Mouse (Mus musculus): ENCODE results near the gene Itga3.

Gene Itga3

DNA sequence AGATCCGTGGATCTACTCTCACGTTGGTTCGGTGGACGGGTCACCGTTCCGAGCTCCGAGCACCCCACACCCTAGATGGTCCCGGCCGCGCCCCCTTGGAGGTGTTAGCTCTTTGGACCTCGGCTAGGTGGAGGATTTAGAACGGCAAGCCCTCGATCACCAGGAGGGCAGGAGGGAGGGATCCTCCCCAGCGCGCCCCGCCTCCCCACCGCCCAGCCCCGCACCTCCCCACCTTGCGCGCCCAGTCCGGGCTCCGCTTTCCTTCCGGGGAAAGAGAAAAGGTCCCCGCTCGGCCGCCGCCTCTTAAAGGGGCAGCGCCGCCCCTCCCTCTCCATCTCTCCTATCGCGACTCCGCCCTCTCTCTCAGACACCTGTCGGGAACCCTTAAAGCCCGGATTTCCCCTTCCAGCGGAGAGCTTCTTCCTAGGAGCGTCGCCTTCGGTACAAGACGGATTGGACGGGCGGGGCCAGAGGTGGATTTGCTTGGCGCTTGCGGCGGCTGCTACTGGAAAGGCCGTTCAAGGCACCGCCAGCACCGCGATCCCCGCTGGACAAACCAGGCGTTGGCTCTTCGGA lies at the start of gene Itga3:
Gene Itga3, minus strand, starts transcription at position 266 of the 576 bp plus-strand sequence.
- peak; percentile 69 for DNase-seq

DNA sequence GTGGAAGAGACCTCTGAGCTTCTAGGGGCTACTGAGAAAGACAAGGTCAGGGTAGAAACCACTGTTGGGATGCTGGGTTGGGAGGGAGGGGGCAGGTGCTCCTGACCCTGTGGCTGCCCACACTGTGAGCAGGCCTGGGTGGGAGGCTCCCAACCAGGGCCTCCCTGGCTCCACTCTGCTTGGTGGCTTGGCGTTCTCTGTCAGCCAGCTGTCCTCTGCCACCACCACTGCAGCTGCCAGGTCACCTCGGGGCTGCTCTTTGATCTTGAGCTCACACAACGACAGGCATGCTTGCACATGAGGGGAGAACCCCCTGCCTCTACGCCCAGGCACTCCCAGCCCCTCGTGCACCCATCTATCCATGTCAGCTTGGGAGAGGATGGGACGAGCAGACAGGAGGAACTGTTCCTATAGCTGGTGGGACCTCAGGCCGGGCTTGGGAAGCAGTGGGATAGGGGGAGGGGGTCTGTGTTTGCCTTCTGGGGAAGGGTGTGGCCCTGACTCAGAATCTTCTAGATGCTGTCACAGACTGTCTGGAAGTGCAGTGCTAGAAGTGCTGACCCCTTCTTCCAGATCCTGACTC lies 48.9 kb upstream of the Itga3 start:
- no peak for DNase-seq

DNA sequence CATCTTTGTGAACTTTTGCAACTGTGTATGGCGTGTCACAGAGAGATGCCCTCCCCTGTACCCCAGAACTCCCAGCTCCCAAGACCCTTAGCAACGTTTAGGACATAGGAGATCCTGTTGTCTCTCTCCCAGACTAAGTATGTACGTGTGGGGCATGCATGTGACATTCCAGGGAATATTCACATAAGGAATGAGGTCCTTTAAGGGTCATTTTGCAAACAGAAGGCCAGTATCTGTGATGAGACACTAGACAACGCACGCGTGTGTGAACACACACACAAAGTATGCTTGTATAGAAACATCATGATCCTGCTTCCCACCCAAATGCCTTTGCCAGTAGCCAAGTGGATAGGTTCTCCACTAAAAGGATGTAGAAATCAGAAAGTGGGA lies 45.5 kb upstream of the Itga3 start:
- no peak for DNase-seq

DNA sequence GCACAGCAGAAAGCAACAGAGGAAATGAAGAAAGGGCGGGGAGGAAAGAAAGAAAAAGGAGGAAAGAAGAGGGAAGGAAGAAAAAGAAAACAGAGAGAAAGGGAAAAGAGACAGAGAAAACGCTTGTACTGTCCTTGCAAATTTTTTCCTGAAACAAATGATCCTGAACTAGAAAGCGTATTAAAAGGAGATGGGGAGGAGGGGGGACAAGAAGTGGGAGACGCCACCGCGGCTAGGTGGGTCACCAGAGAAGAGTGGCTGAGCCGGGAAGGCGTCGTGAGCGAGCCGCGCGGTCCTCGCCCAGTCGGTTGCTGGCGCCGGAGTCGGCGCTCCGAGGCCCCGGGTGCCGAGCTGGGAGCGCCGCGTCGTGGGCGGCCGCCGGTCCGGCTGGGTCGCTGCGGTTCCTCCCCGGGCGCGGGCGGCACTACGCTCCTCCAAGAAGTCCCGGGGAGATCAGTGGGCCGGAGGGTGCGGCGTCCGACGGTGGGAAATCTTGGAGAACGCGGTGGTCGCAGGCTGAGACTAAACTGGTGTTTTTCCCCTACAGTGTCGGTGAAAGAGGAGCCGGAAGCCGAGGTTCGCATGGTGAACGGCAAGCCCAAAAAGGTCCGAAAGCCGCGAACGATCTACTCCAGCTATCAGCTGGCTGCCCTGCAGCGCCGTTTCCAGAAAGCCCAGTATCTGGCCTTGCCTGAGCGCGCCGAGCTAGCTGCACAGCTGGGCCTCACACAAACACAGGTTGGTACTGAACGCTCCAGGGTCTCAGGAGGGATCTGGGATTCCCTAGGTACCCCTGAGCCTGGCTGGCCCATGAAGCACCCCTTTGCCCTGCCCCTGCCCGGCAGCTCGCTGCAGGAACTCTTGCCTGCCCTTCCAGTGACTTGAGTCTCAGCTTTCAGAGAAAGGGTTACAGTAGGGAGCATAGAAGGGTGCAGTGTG lies 44.8 kb upstream of the Itga3 start:
- DNase-seq: no peak

DNA sequence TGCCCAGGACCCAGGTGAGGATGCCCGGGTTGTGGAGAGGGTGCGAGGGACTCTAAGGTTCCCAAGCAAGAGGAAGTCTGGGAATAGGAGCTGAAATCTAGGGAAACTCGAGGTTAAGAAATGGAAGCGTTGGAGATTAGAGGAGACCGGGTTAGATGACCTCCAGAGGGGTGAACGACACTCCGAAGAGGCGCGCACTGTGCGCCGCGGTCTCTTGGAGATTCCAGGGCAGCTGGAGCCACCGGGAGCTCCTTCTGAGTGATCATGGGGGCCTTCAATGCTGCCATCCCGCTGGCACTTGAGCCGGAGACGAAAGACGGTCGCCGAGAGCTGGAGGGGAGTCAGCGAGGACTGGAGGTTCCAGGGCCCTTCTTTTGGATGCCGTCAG lies 44.0 kb upstream of the Itga3 start:
- no peak for DNase-seq

DNA sequence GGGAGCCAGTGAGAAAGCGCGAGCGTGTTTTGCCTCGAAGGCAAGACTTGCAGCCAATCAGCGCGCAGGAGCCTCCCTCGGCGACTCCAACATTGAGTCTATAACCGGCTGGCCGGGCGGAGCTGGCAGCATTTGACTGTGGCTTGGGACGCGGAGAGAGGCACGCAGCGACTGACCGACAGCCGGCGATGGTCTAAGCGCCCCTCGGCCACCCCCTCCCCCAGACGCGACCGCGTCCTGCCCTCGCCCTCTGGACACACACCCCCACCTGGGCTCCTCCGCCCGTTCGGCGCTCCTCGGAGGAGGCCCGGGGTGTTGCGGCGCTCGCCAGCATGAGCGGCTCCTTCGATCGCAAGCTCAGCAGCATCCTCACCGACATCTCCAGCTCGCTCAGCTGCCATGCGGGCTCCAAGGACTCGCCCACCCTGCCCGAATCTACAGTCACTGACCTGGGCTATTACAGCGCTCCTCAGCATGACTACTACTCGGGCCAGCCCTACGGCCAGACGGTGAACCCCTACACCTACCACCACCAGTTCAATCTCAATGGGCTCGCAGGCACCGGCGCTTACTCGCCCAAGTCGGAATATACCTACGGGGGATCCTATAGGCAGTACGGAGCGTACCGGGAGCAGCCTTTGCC lies 43.5 kb upstream of the Itga3 start, which contains the start of gene Dlx3:
Gene Dlx3, plus strand, starts transcription at position 130 of the 643 bp plus-strand sequence.
- no peak for DNase-seq

DNA sequence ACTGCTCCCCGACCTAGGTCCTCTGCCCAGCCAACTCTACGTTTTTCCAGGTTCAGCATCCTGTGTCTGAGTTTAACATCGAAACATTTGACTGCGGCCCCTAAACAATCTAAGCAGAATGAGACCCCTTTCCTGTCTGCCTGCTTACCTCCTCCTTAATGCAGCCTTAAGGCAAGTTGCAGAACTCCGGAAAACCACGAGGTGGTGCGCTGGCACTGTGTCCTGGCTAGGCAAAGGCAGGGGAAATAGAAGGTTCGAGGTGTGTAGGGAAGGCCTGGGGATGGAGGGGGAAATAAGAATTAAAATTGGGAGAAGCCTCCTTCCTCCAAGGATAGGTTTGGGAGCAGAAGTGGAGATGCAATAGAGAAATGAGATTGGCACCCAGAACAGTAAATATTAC lies 41.9 kb upstream of the Itga3 start:
- DNase-seq: peak; percentile 79

DNA sequence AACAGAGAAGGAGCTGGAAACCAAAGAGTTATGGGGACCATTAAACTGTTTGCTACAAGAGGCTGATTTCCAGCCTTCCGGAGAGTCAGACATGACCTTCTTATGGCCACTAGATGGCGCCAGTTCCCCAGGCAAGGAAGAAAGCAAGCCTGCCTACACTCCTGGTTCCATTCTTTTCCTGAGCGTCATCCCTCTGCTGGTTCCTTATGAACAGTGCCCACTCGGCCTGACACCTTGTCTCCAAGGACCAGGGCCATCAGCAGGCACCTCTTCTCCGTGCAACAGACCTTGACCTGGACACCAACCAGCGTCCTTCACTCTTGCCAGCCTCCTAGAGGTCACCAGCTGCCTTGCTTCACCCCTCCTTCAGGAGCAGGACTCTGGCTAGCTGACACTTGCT lies 40.4 kb upstream of the Itga3 start:
- DNase-seq: peak; percentile 53

DNA sequence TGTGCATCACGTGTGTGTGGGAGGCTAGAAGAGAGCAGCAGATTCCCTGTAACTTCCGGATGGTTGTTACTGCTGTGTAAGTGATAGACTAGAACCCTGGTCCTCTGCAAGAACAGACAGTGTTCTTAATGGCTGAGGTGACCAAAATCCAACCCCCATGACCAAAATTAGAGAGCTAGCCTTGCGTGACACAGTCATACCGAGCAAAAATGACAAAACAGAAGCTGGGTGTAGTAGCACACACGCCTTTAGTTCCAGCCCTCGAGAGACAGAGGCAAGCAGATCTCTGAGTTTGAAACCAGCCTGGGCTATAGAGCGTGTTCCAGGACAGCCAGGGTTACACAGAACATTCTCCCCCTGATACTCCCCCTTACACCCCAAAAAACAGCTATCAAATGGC lies 33.5 kb upstream of the Itga3 start:
- DNase-seq: no peak

DNA sequence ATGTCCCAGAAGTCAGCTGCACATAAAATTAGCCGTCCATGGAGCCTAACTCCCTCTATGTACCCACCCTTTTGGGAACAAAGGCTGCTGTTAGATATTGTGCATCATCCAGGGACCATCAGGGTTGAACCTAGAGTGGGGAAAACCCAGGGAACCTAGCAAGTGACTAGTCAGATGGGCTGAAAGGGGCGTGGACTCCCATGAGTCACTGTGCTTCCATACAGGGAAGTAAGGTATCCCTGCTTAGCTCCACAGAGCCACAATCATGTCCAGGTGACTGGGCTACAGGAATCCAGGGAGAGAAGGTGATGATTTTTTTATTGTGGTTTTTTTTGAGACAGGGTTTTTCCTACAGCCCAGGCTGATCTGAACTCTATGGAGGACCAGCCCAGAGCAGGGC lies 32.4 kb upstream of the Itga3 start:
- DNase-seq: no peak

DNA sequence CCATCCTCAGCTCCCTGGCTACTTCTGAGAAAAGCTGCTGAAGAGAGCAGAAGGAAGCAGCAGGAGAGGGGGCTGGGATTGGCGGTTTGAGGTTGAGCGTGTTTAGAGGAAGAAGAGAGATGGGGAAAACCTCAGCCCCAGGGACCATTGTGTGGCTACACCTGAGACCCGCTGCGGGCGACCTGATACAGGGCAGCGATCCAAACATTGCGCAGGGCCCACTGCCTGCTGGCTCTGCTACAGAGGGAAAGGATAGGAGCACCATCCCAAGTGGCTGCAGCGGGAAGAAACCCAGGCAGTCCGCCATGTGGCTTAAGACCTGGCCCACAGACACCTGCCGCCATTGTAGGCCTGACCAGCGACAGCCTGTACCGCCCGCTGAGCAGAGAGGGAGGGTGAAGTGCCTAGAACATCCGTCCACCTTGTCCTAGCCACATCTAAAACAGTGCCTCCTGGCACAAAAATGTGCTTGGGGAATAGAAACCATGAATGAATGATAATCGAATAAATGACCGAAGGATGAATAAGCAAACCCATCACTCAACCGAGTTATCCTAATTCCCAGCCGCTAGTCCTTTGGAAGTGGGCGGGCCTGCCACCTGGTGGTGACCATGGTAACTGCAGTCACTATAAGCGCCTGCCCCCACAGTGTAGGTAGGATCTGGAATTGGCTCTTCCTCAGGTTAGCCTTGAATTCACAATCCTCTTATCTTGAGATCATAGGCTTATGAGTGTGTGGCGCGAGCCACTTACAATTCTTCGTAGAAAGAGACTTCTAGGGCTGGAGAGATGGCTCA lies 30.0 kb upstream of the Itga3 start:
- DNase-seq: peak; percentile 74

DNA sequence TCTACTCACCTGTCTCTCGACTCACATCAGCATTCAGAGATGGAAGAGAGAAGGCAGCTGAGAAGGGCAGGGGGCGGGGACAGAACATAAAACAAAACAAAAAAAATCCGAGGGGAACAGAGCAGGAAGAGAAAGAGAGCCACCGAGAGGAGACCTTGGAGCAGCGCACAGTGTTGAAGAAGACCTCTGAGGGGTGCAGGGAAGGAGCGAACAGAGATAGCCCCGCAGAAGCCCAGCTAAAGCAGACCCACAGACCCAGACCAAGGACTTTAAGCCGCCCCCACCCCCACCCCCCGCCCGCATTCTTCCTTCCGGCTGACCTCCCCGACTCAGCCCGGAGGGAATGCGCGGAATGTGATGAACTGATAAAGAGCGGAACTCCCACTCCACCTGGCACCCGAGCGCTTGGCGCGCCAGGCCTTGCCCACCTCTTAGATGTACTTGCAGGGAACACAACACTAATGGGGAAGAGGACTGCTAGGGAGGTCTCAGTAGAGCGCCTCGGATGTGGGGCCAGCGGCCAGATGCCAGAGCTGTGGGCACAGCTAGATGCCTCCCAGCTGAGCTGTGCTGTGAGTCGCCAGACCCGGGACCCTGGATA lies 28.8 kb upstream of the Itga3 start:
- no peak for DNase-seq

DNA sequence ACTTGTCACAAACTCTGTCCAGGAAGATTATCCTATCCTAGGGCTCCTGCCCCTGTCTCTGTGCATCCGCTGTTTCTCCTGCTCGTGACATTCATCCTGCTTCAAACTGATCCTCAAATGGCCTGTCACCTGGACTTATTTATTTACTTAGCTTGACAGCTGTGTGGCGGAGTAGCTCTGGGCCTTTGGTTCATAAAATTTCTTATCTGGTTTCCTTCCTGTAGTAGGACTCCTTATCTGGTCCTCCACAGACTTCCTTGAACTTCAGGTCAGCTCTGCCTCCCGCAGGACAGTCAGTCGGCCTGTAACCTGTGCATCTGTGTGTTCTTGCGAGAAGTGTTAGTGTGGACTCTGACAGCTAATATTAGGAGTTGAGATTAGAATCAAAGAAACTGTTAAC lies 27.7 kb upstream of the Itga3 start:
- DNase-seq: no peak

DNA sequence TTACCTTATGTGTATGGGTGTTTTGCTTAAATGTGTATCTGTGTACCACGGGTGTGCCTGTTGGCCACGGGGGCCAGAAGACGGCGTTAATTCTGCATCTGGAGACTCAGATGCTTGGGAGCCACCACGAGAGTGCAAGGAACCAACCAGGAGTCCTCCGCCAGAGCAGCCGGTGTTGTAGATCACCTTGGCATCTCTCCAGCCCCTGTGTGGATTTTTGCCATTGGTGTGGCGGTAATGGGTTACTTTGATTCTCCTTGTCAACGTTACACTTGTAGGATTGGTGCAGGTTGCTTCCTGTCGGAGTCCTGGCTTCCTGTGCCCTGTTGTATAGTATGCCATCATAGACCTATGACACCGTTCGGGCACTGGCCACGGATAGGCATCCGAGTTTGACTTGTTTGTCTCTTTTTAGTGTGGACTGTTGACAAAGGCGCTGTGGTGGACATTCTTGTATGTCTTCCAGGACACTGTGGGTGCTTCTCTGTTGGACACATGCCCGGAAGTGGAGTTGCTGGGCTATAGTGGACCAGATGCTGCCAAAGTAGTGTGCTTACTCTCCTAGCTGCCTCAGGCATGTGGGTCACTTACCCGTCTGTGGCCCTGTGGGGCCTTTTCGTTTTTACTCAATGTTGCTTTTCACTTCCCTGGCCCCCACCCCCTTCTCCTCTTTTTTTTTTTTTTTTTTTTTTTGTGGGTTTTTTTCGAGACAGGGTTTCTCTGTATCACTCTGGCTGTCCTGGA lies 25.7 kb upstream of the Itga3 start:
- no peak for DNase-seq

DNA sequence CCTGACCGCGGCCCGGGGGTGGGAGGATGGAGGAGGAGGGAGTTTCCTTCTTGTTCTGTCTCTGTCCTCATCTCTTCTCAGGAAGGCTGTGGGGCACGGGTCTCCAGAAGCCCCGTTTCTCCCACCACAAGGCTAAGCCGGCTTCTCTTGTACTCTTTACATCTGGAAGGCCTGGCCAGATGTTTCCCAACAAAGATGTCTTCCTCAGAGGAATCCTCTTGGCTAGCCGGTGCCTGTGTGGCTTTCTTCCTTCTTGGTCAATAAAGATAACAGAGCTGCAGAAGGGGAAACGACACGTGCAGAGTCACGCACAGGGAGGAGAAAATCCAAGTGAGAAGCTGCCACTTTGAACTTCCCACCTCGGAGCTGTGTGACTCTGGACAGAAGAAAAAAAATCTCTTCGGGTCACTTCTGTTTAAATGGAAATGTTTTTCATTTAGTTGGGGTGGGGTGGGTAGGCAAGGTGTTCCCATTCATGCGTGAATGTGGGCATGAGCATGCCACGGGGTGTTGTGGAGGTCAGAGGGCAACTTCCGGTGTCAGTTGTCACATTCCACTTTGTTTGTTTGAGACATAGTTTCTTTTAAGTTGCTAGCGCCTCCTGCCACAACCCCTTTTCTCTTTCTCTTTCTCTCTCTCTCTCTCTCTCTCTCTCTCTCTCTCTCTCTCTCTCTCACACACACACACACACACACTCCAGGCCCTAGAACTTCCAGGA lies 24.6 kb upstream of the Itga3 start:
- DNase-seq: no peak

DNA sequence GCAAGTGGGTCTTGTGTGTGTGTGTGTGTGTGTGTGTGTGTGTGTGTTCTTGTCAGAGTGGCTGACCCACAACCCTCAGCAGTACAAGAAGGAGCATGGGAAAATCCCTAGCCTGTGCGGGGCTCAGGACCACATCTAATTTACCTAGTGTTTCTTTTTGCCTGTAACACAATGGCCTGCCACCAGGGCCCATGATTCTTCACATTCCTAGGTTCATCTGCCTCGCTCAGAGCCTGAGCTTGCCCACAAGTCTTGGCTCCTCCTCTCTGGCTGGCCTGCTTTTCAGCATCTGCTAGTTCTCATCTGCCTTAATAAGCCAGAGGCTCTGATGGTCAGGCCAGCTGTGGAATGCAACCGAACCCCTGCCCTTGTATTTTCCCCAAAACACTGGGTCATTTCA lies 23.8 kb upstream of the Itga3 start:
- DNase-seq: no peak

DNA sequence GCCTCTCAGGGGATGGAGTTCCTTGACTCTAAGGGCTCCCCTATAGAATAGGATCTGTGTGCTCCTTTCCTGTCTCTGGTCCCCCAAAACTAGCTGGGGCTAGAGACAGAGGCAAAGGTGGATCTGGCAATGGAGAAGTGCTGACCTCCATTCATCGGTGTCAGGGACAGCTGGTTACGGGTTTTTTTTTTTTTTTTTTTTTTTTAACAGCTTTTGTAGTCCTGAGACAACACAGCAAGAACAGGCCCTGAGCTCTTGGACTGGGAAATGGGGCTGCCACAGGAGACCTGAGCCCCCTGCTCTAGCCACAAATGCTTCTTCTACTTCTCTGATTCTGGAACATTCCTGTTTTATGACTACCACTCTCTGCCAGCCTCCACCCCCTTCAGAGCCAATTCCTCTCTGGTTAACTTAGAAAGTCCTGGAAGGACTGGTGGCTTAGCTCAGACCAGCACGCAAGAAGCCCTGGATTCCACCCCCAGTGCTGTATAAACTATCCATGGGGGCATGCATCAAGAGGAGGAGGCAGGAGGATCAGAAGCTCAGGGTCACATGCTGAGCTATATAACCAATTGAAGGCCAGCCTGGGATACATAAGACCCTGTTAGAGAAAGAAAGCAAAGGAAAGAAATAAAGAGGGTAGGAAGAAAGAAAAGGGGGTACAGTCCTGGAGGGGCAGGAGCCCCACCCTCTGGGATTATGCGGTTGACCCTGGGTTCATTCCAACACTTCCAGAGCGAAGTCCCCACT lies 21.9 kb upstream of the Itga3 start:
- no peak for DNase-seq

DNA sequence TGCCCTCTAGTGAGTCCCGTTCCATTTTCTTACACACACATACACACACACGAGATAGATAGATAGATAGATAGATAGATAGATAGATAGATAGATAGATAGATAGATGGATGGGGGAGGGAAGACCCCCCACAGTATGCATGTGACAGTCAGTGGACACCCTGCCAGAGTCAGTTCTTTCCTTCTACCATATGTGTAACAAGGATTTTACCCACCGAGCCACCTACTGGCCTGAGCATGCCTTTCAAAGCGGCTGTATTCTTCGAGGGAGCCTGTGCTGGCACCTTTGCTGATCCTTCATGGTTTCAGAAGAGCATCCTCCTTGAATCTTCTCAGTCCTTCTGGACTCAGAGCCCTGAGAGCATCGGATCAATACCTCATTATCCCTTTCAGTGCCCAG lies 21.3 kb upstream of the Itga3 start:
- no peak for DNase-seq

DNA sequence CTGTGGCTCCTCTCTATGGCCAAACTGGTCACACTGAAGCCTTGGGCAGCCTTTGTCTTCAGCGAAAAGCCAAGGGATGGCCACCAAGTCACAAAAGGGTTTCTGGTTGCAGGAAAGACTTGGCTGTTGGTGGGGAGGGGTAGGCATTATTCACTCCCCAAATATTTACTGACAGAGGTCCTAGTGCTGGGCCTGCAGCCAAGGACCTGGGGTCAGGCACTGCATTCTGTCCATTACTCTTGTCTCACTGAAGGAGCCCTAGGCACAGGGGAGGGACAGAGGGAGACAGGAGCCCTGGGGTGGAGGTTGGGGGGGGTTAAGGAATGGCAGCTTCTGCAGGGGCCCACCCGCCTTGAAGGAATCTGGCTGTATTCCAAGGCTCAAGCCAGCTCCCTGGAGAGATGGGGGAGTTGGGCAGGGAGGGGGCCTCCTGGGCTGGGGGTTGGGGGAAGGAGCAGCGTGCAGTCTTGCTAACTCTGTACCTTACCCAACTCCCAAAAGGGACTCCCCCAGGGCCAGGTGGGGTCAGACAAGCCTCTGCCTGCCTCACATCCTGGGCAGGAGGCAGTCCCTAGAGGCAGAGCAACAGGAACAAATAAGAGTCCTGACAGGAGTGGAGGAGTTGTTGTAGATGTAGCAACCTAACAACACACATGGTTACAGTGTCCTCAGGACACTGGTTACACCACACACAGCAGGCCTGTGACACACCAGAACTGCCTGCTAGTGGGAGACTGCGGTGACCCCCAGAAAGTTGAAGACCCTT lies 20.2 kb upstream of the Itga3 start:
- no peak for DNase-seq

Measured in thymus, postnatal 14 days (tissue).